Mouse (Mus musculus) kidney, embryonic 14.5 days (tissue): ENCODE measurements around the gene Zic1. TPM values are rescaled to one million over a fixed set of nuclear protein-coding genes. Genes with fewer than 3 reads are reported as not detected.

Experiments used
- ATAC-seq: fragments of 200-750 bp; cut with Nextera tagmentation; 2 replicates; pipeline ENCODE4 v1.8.0; 2017; ENCODE audit warnings: moderate number of reproducible peaks, mild to moderate bottlenecking, moderate TSS enrichment, moderate library complexity; ENCODE audit not compliant: low FRiP score, low TSS enrichment
- H3K27ac ChIP-seq: fragments of 300-500 bp; sonication (generic); 2 replicates; pipeline ENCODE4 v1.5.1; 2014; ENCODE audit warnings: low read depth, mild to moderate bottlenecking, low read length, moderate library complexity, mixed read lengths
- H3K27me3 ChIP-seq: fragments of 300-500 bp; sonication (generic); 2 replicates; pipeline ENCODE4 v1.6.1; 2014; ENCODE audit warnings: mild to moderate bottlenecking, low read length; ENCODE audit not compliant: control insufficient read depth, insufficient read depth
- H3K36me3 ChIP-seq: fragments of 300-500 bp; sonication (generic); 2 replicates; pipeline ENCODE4 v1.6.1; 2014; ENCODE audit warnings: low read length, mixed read lengths; ENCODE audit not compliant: control insufficient read depth, insufficient read depth
- H3K4me1 ChIP-seq: fragments of 300-500 bp; sonication (generic); 2 replicates; pipeline ENCODE4 v1.6.1; 2014; ENCODE audit warnings: low read length, mixed read lengths; ENCODE audit not compliant: control insufficient read depth, insufficient read depth
- H3K4me2 ChIP-seq: fragments of 300-500 bp; sonication (generic); replicated peaks from 2 replicates; pipeline ENCODE4 v1.6.1; 2014; ENCODE audit warnings: low read depth, mild to moderate bottlenecking, low read length
- H3K4me3 ChIP-seq: fragments of 300-500 bp; sonication (generic); 2 replicates; pipeline ENCODE4 v1.5.1; 2014; ENCODE audit warnings: mild to moderate bottlenecking, low read length
- H3K9ac ChIP-seq: fragments of 300-500 bp; sonication (generic); 2 replicates; pipeline ENCODE4 v1.6.1; 2014; ENCODE audit warnings: low read depth, mild to moderate bottlenecking, low read length, moderate library complexity
- H3K9me3 ChIP-seq: fragments of 300-500 bp; sonication (generic); 2 replicates; pipeline ENCODE4 v1.6.1; 2016; ENCODE audit warnings: low read length; ENCODE audit not compliant: control insufficient read depth
- WGBS: fragments of 180-500 bp; shearing (Covaris S2); extraction: QIAGEN DNeasy Blood & Tissue Kit; methylation state at CpG from one replicate; pipeline ENCODE4 v1.1.7; 2014; 5-methylcytosine and 5-hydroxymethylcytosine counted together
- polyA plus RNA-seq: library from polyadenylated mRNA; unstranded; fragments of >200 nt; fragmentation: Nextera tagmentation; extraction: Ambion mirVana; gene quantifications from 2 replicates; pipeline ENCODE4 v1.2.1, GENCODE M21; 2014

Zic1 gene
- polyA plus RNA-seq, 1 experiment from 2014 or later, result 0.04 TPM

- no peak for ATAC-seq
- no peaks in the 10 kb centered on the region for H3K4me1 ChIP-seq
- no peaks in the 10 kb centered on the region for H3K9me3 ChIP-seq
- no peak overlapping the region for H3K4me2 ChIP-seq
- peaks cover 98% of the 10 kb centered on the region for H3K27me3 ChIP-seq
- WGBS, result 2% methylated on average over 16 of the region's 18 CpGs
- no peak overlapping the region for H3K4me3 ChIP-seq
- no peaks in the 10 kb centered on the region for H3K36me3 ChIP-seq
- H3K9ac ChIP-seq, result no peak overlapping the region
- no peak overlapping the region for H3K27ac ChIP-seq
Measured at GRCm38 (mm10) chr9:91366226-91366998, 802 bp upstream of the Zic1 start.

- Histone ChIP-seq H3K27ac (no peak overlapping the region), H3K4me3 (peak overlapping the region; percentile 17), H3K36me3 (no peaks in the 10 kb centered on the region), H3K4me1 (no peaks in the 10 kb centered on the region), H3K9me3 (no peaks in the 10 kb centered on the region), H3K27me3 (peaks cover 88% of the 10 kb centered on the region), H3K9ac (no peak overlapping the region), H3K4me2 (peak overlapping the region; percentile 0; the same call in 1 of the 2 replicates)
- peak; percentile 68 for ATAC-seq
- WGBS, result under 1% methylated on average over 34 of the region's 42 CpGs
Measured at GRCm38 (mm10) chr9:91364971-91365501, 574 bp downstream of the Zic1 start.

GRCm38 (mm10) chr9:91364127-91364970 lies 1.3 kb downstream of the Zic1 start:
- WGBS, result under 1% methylated on average over 75 of the region's 77 CpGs
- Histone ChIP-seq H3K4me2 (0 out of 2 replicates have a peak overlapping the region, but pooled peaks have one; percentile 0), H3K9me3 (no peaks in the 10 kb centered on the region), H3K9ac (no peak overlapping the region), H3K27me3 (peaks cover 86% of the 10 kb centered on the region), H3K4me3 (peak overlapping the region; percentile 17; the same call in 1 of the 2 replicates), H3K36me3 (no peaks in the 10 kb centered on the region), H3K27ac (no peak overlapping the region), H3K4me1 (no peaks in the 10 kb centered on the region)
- ATAC-seq, result 0 out of 2 replicates have a peak, but pooled peaks have one; percentile 14

- Histone ChIP-seq H3K27me3 (peaks cover 86% of the 10 kb centered on the region), H3K4me1 (no peaks in the 10 kb centered on the region), H3K9me3 (no peaks in the 10 kb centered on the region), H3K4me3 (no peak overlapping the region), H3K4me2 (no peak overlapping the region), H3K27ac (no peak overlapping the region), H3K36me3 (no peaks in the 10 kb centered on the region), H3K9ac (no peak overlapping the region)
- WGBS, result under 1% methylated on average over 7 of the region's 7 CpGs
- no peak for ATAC-seq
Measured at GRCm38 (mm10) chr9:91363814-91364126, 1.8 kb downstream of the Zic1 start.

GRCm38 (mm10) chr9:91363011-91363730 lies 2.4 kb downstream of the Zic1 start:
- no peak for ATAC-seq
- Histone ChIP-seq H3K4me3 (no peak overlapping the region), H3K27me3 (peaks cover 84% of the 10 kb centered on the region), H3K9me3 (no peaks in the 10 kb centered on the region), H3K27ac (no peak overlapping the region), H3K36me3 (no peaks in the 10 kb centered on the region), H3K4me2 (no peak overlapping the region), H3K4me1 (no peaks in the 10 kb centered on the region), H3K9ac (no peak overlapping the region)
- 3% methylated on average over 14 of the region's 14 CpGs for WGBS

GRCm38 (mm10) chr9:91361856-91362601 lies 3.6 kb downstream of the Zic1 start, which contains the start of gene Zic4:
Zic4 (plus strand) TSS chr9:91362413.
- Histone ChIP-seq H3K9me3 (no peaks in the 10 kb centered on the region), H3K27ac (no peak within 1 kb of the TSS), H3K4me1 (no peaks in the 10 kb centered on the region), H3K27me3 (peaks cover 84% of the 10 kb centered on the region), H3K9ac (no peak within 1 kb of the TSS), H3K4me3 (peak within 1 kb of the TSS; percentile 24), H3K36me3 (no peaks in the 10 kb centered on the region), H3K4me2 (peak within 1 kb of the TSS; percentile 18; the same call in 1 of the 2 replicates)
- under 1% methylated on average over 45 of the region's 45 CpGs for WGBS
- peak; percentile 59; the same call in 1 of the 2 replicates for ATAC-seq

GRCm38 (mm10) chr9:91361033-91361855 lies 4.4 kb downstream of the Zic1 start:
- Histone ChIP-seq H3K36me3 (no peaks in the 10 kb centered on the region), H3K27ac (no peak overlapping the region), H3K4me1 (no peaks in the 10 kb centered on the region), H3K4me2 (no peak overlapping the region), H3K9ac (no peak overlapping the region), H3K4me3 (no peak overlapping the region), H3K27me3 (peaks cover 84% of the 10 kb centered on the region), H3K9me3 (no peaks in the 10 kb centered on the region)
- WGBS, result 1% methylated on average over 35 of the region's 35 CpGs
- ATAC-seq, result peak; percentile 33; the same call in 1 of the 2 replicates
